ENCODE assay signal across 9 mouse cellular contexts in the genomic region with DNA sequence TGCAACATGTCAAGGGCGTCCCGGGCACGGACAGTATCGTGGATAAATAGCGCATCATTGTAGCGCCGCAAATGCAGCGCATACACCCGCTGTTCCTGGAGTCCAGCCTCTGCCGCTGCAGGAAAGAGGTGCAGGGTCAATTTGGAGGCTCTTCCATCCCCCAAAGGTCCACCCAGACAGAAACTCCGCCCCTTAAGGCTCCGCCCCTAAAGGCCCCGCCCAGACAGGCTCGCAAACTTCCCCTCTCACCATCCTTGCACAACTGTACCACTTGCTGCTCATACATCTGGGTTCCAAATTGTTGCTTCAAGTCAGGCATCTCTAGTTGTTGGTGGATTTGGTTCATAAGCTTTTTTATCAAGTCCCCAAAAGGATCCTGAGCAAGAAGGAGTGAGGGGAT. TPM values are rescaled to one million over a fixed set of nuclear protein-coding genes. Genes with fewer than 3 reads are reported as not detected.
DNase-seq lines count a peak whose midpoint lies in the region; ATAC-seq lines count a peak whose summit lies in the region.
"Had no signal": no experiment of that assay in that cellular context is flagged by ENCODE, and none has a peak within 500 bp of the region (broad histone marks: within the 10 kb centered on the region; RNA-seq: fewer than 3 reads in every experiment).

No protein-coding gene starts in this region.

- peak overlapping the region; percentile 26; the same call in 1 of the 2 replicates for H3K4me2 ChIP-seq in forebrain, embryonic 16.5 days (ENCODE audit: low read length)
- peak overlapping the region; percentile 34 for H3K4me2 ChIP-seq in hindbrain, embryonic 13.5 days
- H3K4me2 ChIP-seq in midbrain, embryonic 15.5 days = peak overlapping the region; percentile 21; the same call in 1 of the 2 replicates

- no peaks in the 10 kb centered on the region for H3K9me3 ChIP-seq in forebrain, embryonic 16.5 days (ENCODE audit: control insufficient read depth, low read length)
- no peaks in the 10 kb centered on the region for H3K9me3 ChIP-seq in hindbrain, embryonic 13.5 days
- no peaks in the 10 kb centered on the region for H3K9me3 ChIP-seq in midbrain, embryonic 15.5 days

- no peak for ATAC-seq in forebrain, embryonic 16.5 days
- no peak for ATAC-seq in hindbrain, embryonic 13.5 days (ENCODE audit: low FRiP score)
- no peak for ATAC-seq in midbrain, embryonic 15.5 days (replicated peaks)

- 3% methylated on average over 14 of the region's 14 CpGs for WGBS in forebrain, embryonic 16.5 days
- 5% methylated on average over 14 of the region's 14 CpGs for WGBS in hindbrain, embryonic 13.5 days
- WGBS in midbrain, embryonic 15.5 days = 7% methylated on average over 14 of the region's 14 CpGs

- peak; percentile 59 for DNase-seq in urinary bladder, postnatal 14 days (ENCODE audit: low spot score)
- no peak for DNase-seq in urinary bladder, adult 2 months (ENCODE audit: low spot score)
- DNase-seq in liver (peak; percentile 84), adipocyte (ENCODE audit: low spot score) (no peak)
- no peak for DNase-seq in left cerebral cortex, postnatal 4 days

- H3K9ac ChIP-seq in forebrain, embryonic 16.5 days (replicated peaks; ENCODE audit: low read depth, low read length) = no peak overlapping the region
- peak overlapping the region; percentile 60; the same call in 1 of the 2 replicates for H3K9ac ChIP-seq in hindbrain, embryonic 13.5 days
- H3K9ac ChIP-seq in midbrain, embryonic 15.5 days = no peak overlapping the region; the same call in 1 of the 2 replicates

- intact Hi-C loops in left cerebral cortex, postnatal 4 days (cut with DNase I) = loop anchor here (5.0 kb wide), 1 partner anchor 74 kb away; no protein-coding TSS in a partner anchor

- no peaks in the 10 kb centered on the region for H3K27me3 ChIP-seq in forebrain, embryonic 16.5 days (replicated peaks; ENCODE audit: control insufficient read depth, insufficient read depth, low read length)
- peaks cover 14% of the 10 kb centered on the region; the same call in 1 of the 2 replicates for H3K27me3 ChIP-seq in hindbrain, embryonic 13.5 days
- no peaks in the 10 kb centered on the region; the same call in 1 of the 2 replicates for H3K27me3 ChIP-seq in midbrain, embryonic 15.5 days (replicated peaks)

- H3K4me1 ChIP-seq in forebrain, embryonic 16.5 days (replicated peaks; ENCODE audit: control insufficient read depth, insufficient read depth, low read length) = 0 out of 2 replicates have a peak, but pooled peaks cover 3% of the 10 kb centered on the region
- H3K4me1 ChIP-seq in hindbrain, embryonic 13.5 days (replicated peaks) = peaks cover 10% of the 10 kb centered on the region
- H3K4me1 ChIP-seq in midbrain, embryonic 15.5 days = peaks cover 4% of the 10 kb centered on the region; the same call in 1 of the 2 replicates

- H3K27ac ChIP-seq in forebrain, embryonic 16.5 days (ENCODE audit: low read length) = no peak overlapping the region
- H3K27ac ChIP-seq in hindbrain, embryonic 13.5 days = no peak overlapping the region
- H3K27ac ChIP-seq in midbrain, embryonic 15.5 days = no peak overlapping the region

- H3K4me3 ChIP-seq in forebrain, embryonic 16.5 days (replicated peaks; ENCODE audit: low read length) = no peak overlapping the region
- H3K4me3 ChIP-seq in hindbrain, embryonic 13.5 days = 0 out of 2 replicates have a peak overlapping the region, but pooled peaks have one; percentile 20
- H3K4me3 ChIP-seq in midbrain, embryonic 15.5 days = no peak overlapping the region

- peaks cover 3% of the 10 kb centered on the region for H3K36me3 ChIP-seq in forebrain, embryonic 16.5 days (ENCODE audit: control insufficient read depth, insufficient read depth)
- H3K36me3 ChIP-seq in hindbrain, embryonic 13.5 days = peaks cover 21% of the 10 kb centered on the region
- peaks cover 8% of the 10 kb centered on the region for H3K36me3 ChIP-seq in midbrain, embryonic 15.5 days (replicated peaks)

RNA-seq across cellular contexts. Expression of a gene that starts 2.8 kb away (rescaled TPM):
- polyA plus RNA-seq in urinary bladder, adult 2 months (2012; rRNA removed) = 5.6 and 6.5 TPM in 2 replicates
- polyA plus RNA-seq in forebrain, embryonic 16.5 days (2015; fragmentation: Nextera tagmentation; extraction: Ambion mirVana) = 1.7 and 2.1 TPM in 2 replicates
- 2.7 and 3.0 TPM in 2 replicates for polyA plus RNA-seq in hindbrain, embryonic 13.5 days (2015; fragmentation: Nextera tagmentation; extraction: Ambion mirVana)
- polyA plus RNA-seq in midbrain, embryonic 15.5 days (2015; fragmentation: Nextera tagmentation; extraction: Ambion mirVana) = 3.5 TPM in 2 replicates
- total RNA-seq in left cerebral cortex, postnatal 4 days (2021) = 1 to 10 TPM; 3.4 to 3.5 TPM

RNA-seq across cellular contexts. Expression of a gene that starts 9.0 kb away (rescaled TPM):
- 0.54 and 0.65 TPM in 2 replicates for polyA plus RNA-seq in urinary bladder, adult 2 months (2012; rRNA removed)
- 0.80 TPM in 1 of 2 replicates, not detected in the other for polyA plus RNA-seq in forebrain, embryonic 16.5 days (2015; fragmentation: Nextera tagmentation; extraction: Ambion mirVana)
- polyA plus RNA-seq in hindbrain, embryonic 13.5 days (2015; fragmentation: Nextera tagmentation; extraction: Ambion mirVana) = 0.13 and 0.40 TPM in 2 replicates
- polyA plus RNA-seq in midbrain, embryonic 15.5 days (2015; fragmentation: Nextera tagmentation; extraction: Ambion mirVana) = 0.70 and 0.99 TPM in 2 replicates
- total RNA-seq in left cerebral cortex, postnatal 4 days (2021) = under 1 TPM in 1 of 2 experiments, not detected in 1; 0.12 TPM

RNA-seq across cellular contexts. Expression of a gene that starts 11.0 kb away (rescaled TPM):
- 28.4 and 30.5 TPM in 2 replicates for polyA plus RNA-seq in urinary bladder, adult 2 months (2012; rRNA removed)
- polyA plus RNA-seq in forebrain, embryonic 16.5 days (2015; fragmentation: Nextera tagmentation; extraction: Ambion mirVana) = 57.6 and 57.8 TPM in 2 replicates
- 47.4 and 48.0 TPM in 2 replicates for polyA plus RNA-seq in hindbrain, embryonic 13.5 days (2015; fragmentation: Nextera tagmentation; extraction: Ambion mirVana)
- polyA plus RNA-seq in midbrain, embryonic 15.5 days (2015; fragmentation: Nextera tagmentation; extraction: Ambion mirVana) = 67.2 and 70.2 TPM in 2 replicates
- 10 to 100 TPM; 68.7 to 71.8 TPM for total RNA-seq in left cerebral cortex, postnatal 4 days (2021)

RNA-seq across cellular contexts. Expression of a gene that starts 12.3 kb away (rescaled TPM):
- 0.11 and 0.37 TPM in 2 replicates for polyA plus RNA-seq in urinary bladder, adult 2 months (2012; rRNA removed)
- not detected in 2 replicates for polyA plus RNA-seq in forebrain, embryonic 16.5 days (2015; fragmentation: Nextera tagmentation; extraction: Ambion mirVana)
- polyA plus RNA-seq in hindbrain, embryonic 13.5 days (2015; fragmentation: Nextera tagmentation; extraction: Ambion mirVana) = 0.43 TPM in 1 of 2 replicates, not detected in the other
- not detected in 2 replicates for polyA plus RNA-seq in midbrain, embryonic 15.5 days (2015; fragmentation: Nextera tagmentation; extraction: Ambion mirVana)
- not detected for total RNA-seq in left cerebral cortex, postnatal 4 days (2021)
- polyA plus RNA-seq: neural tube, embryonic 14.5 days had no signal

RNA-seq across cellular contexts. Expression of a gene that starts 36.7 kb away (rescaled TPM):
- 148 and 160 TPM in 2 replicates for polyA plus RNA-seq in urinary bladder, adult 2 months (2012; rRNA removed)
- polyA plus RNA-seq in forebrain, embryonic 16.5 days (2015; fragmentation: Nextera tagmentation; extraction: Ambion mirVana) = 37.6 and 38.9 TPM in 2 replicates
- 28.2 and 29.0 TPM in 2 replicates for polyA plus RNA-seq in hindbrain, embryonic 13.5 days (2015; fragmentation: Nextera tagmentation; extraction: Ambion mirVana)
- 39.3 and 40.9 TPM in 2 replicates for polyA plus RNA-seq in midbrain, embryonic 15.5 days (2015; fragmentation: Nextera tagmentation; extraction: Ambion mirVana)
- 100 to 1,000 TPM; 168 to 174 TPM for total RNA-seq in left cerebral cortex, postnatal 4 days (2021)

Comparison
In these comparisons a context has a peak if more than half of its experiments do, and no peak if none do; other contexts are left out.
1. DNase-seq: peak in urinary bladder, postnatal 14 days (single experiment) and liver (single experiment); none in urinary bladder, adult 2 months (single experiment), left cerebral cortex, postnatal 4 days (single experiment) and adipocyte (single experiment).
2. Peak in every context shown above with its lines, with median percentiles within 50 percentile points of each other: H3K4me2 ChIP-seq.